Mouse (Mus musculus) small intestine, adult 2 months (tissue): ENCODE measurements at regions not wholly inside any gene's neighbourhood (a gene's known extent, or its start where the extent isn't known, plus 50 kb on each side); places are given as distances from the start of the nearest gene placed in this dataset.

ENCODE experiments used
- CTCF ChIP-seq: fragments of 200-500 bp; IDR thresholded peaks from 2 replicates; pipeline ENCODE4 v1.5.1; 2012; ENCODE audit warnings: low read depth, mild to moderate bottlenecking, control low read depth, inconsistent platforms, low read length, moderate library complexity, mixed read lengths; ENCODE audit not compliant: insufficient replicate concordance, insufficient read length; ENCODE audit errors: extremely low read depth
- POLR2A ChIP-seq: fragments of 200-500 bp; IDR thresholded peaks from 2 replicates; pipeline ENCODE4 v1.6.1; 2012; ENCODE audit warnings: low read depth, mild to moderate bottlenecking, control low read depth, inconsistent platforms, low read length, moderate library complexity

DNA sequence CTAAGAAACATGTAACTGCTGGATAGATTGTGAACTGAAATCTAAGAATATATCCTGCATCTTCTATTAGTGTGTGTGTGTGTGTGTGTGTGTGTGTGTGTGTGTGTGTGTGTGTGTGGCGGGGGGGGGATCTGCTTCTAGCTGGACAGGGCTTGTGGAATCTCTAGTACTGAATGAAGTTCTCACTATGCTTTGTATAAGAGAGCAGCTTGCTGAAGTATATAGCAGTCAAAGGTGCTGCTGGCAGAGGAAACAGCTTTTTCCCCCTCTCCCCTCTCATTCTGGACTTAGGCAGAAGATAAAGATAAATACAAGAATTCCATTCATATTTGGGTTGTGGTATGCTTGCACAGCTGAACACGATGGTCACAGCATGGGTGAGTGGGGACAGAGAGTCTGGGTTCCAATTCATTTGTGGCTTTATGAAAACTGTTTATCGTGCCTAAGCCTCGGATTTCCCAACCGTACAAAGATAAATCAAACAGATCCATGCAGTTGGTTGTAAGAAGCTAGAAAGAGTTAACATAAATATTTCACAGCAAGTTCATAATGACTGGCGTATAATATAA, 484.2 kb upstream of the Zeb2 start:
- TF ChIP-seq CTCF, result no peak
- no peak for TF ChIP-seq POLR2A
